In the genomic region with DNA sequence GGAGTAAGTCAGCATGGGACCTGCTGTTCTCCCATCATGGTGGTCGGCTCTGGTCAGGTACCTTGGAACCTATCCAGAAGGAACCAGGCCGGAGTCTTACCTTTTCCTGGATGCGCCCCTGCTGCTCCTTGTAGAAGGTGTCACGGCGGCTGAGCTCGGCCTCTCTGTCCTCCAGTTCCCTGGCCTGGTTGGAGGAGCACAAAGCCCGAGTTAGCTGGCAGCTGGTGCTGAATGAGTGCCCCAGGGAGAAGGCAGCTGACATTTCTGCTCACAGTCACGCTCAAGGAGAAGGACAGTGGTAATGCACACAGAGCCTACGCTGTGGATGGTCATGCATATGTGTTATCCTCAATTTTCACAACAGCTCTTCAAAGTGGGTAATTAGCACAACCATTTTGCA, we compare ENCODE assay signal across 16 mouse cellular contexts.
DNase-seq lines count a peak whose midpoint lies in the region; ATAC-seq and TF ChIP-seq lines count a peak whose summit lies in the region.
"Had no signal": no experiment of that assay in that cellular context is flagged by ENCODE, and none has a peak within 500 bp of the region (broad histone marks: within the 10 kb centered on the region; RNA-seq: fewer than 3 reads in every experiment).

No protein-coding gene starts in this region.

- no peaks in the 10 kb centered on the region for H3K27me3 ChIP-seq in hindbrain, embryonic 16.5 days (replicated peaks; ENCODE audit: control insufficient read depth, insufficient read depth, low read length)
- H3K27me3 ChIP-seq: CH12.LX; heart, embryonic 15.5 days; limb, embryonic 13.5 days had no signal

- DNase-seq in layer of hippocampus, adult 2 months (ENCODE audit: low spot score in 2 of 2), result no peak
- no peak for DNase-seq in layer of hippocampus, adult 8-10 months (ENCODE audit: low spot score in 2 of 2)
- peak; percentile 69 for DNase-seq in cerebellum, adult 8-10 months
- DNase-seq in retina, postnatal 1 day, result peak; percentile 38
- DNase-seq in testis, postnatal 10 days (ENCODE audit: low spot score), result no peak
- DNase-seq: gastrocnemius, postnatal 36 days; kidney, postnatal 25 days; layer of hippocampus, postnatal 36 days; lung, postnatal 4 days; right cerebral cortex, postnatal 25 days had no signal

- H3K9ac ChIP-seq in hindbrain, embryonic 16.5 days (ENCODE audit: low read depth, low read length), result no peak overlapping the region
- H3K9ac ChIP-seq: heart, embryonic 15.5 days; limb, embryonic 13.5 days had no signal

- TF ChIP-seq CTCF in layer of hippocampus, adult 2 months (conservative IDR thresholded peaks at IDR 0.05), result no peak

- H3K27ac ChIP-seq in layer of hippocampus, adult 2 months, result peak overlapping the region; percentile 23; the same call in 1 of the 2 replicates
- H3K27ac ChIP-seq in hindbrain, embryonic 16.5 days (ENCODE audit: low read depth, low read length), result no peak overlapping the region
- H3K27ac ChIP-seq: heart, embryonic 15.5 days; limb, embryonic 13.5 days had no signal

- ATAC-seq in hindbrain, embryonic 16.5 days, result peak; percentile 37; the same call in 1 of the 2 replicates
- ATAC-seq in monocyte, adult 5-6 weeks (replicated peaks; ENCODE audit: insufficient number of reproducible peaks, low FRiP score, low TSS enrichment, poor library complexity, severe bottlenecking), result no peak
- ATAC-seq: activated CD4-positive, CD25-positive, alpha-beta regulatory T cell, adult 4 months had no signal

- no peak overlapping the region for H3K4me2 ChIP-seq in hindbrain, embryonic 16.5 days (ENCODE audit: low read length)
- H3K4me2 ChIP-seq: heart, embryonic 15.5 days; limb, embryonic 13.5 days had no signal

- peaks cover 7% of the 10 kb centered on the region; the same call in 1 of the 2 replicates for H3K4me1 ChIP-seq in hindbrain, embryonic 16.5 days (ENCODE audit: control insufficient read depth, insufficient read depth, low read depth, low read length)

- no peaks in the 10 kb centered on the region for H3K36me3 ChIP-seq in hindbrain, embryonic 16.5 days (ENCODE audit: control insufficient read depth, insufficient read depth, low read length)
- H3K36me3 ChIP-seq: heart, embryonic 15.5 days; limb, embryonic 13.5 days had no signal

- H3K9me3 ChIP-seq in hindbrain, embryonic 16.5 days (ENCODE audit: control insufficient read depth, low read length), result no peaks in the 10 kb centered on the region
- H3K9me3 ChIP-seq: heart, embryonic 15.5 days; limb, embryonic 13.5 days had no signal

- no peak overlapping the region for H3K4me3 ChIP-seq in layer of hippocampus, adult 2 months
- no peak overlapping the region for H3K4me3 ChIP-seq in hindbrain, embryonic 16.5 days (ENCODE audit: low read length)
- H3K4me3 ChIP-seq: heart, embryonic 15.5 days; limb, embryonic 13.5 days had no signal

- 59% methylated on average over 9 of the region's 9 CpGs for WGBS in hindbrain, embryonic 16.5 days

Comparison
In these comparisons a context has a peak if more than half of its experiments do, and no peak if none do; other contexts are left out.
1. DNase-seq: peak in cerebellum, adult 8-10 months (single experiment) and retina, postnatal 1 day (single experiment); none in layer of hippocampus, adult 2 months (0 of 2), layer of hippocampus, adult 8-10 months (0 of 2) and testis, postnatal 10 days (single experiment).